Mouse (Mus musculus) gastrocnemius, postnatal 36 days (tissue): ENCODE measurements around the gene Klf13. TPM values are rescaled to one million over a fixed set of nuclear protein-coding genes. Genes with fewer than 3 reads are reported as not detected.

Experiments
- DNase-seq, 2 experiments: peaks; one replicate each; pipeline ENCODE4 v3.0.0; 2022
- intact Hi-C: fragments of 180-260 bp; cut with DNase I; formaldehyde crosslinking; loops from one replicate; pipeline ENCODE4 v1.15.1; 2025
- total RNA-seq, 2 experiments: library from RNA; stranded (reverse); gene quantifications; 2 replicates each; pipeline ENCODE4 v1.2.3; 2021

Klf13 gene
- total RNA-seq, 2 experiments from 2014 or later: 42.3 to 47.7 TPM

GRCm38 (mm10) chr7:63911383-63912233 lies 27.1 kb downstream of the Klf13 start:
- DNase-seq: peak; percentile 82 to 84
- intact Hi-C loops: no loop called here

DNA sequence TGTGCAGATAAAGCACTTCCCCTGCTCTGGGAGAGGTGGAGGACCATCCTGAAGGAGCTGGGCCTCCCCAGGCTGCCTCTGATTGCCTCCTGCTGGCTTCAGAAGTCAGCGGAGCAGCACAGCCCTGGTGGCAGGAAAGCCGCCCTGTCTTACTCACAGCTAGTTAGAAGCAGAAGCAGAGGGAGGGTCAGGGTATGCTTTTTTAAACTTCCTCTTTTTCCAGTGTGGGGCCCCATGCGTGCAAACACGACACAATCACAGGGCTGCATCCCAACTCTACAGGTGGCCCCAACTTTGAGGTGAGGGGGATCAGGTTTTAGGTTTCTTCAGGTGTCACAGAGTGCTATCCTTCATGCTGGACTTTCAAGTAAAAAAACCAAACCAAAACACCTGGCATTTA lies 27.8 kb downstream of the Klf13 start:
- no peak for DNase-seq
- intact Hi-C loops: no loop called here

- DNase-seq: no peak
- intact Hi-C loops: no loop called here
Measured at GRCm38 (mm10) chr7:63910225-63910624, 28.5 kb downstream of the Klf13 start.

- no peak for DNase-seq
- intact Hi-C loops: no loop called here
Measured at GRCm38 (mm10) chr7:63908496-63909285, 30.0 kb downstream of the Klf13 start.

GRCm38 (mm10) chr7:63907778-63908495 lies 30.8 kb downstream of the Klf13 start:
- no peak for DNase-seq
- intact Hi-C loops: no loop called here

- intact Hi-C loops: loop anchor here (2.0 kb wide), 1 partner anchor 77 kb away; no protein-coding TSS in a partner anchor
- no peak for DNase-seq
Measured at GRCm38 (mm10) chr7:63905642-63906041, 33.1 kb downstream of the Klf13 start.

- peak in 1 of 2 experiments; percentile 47 for DNase-seq
- intact Hi-C loops: loop anchor here (2.0 kb wide), 1 partner anchor 76 kb away; no protein-coding TSS in a partner anchor
Measured at GRCm38 (mm10) chr7:63905190-63905589, 33.5 kb downstream of the Klf13 start.

GRCm38 (mm10) chr7:63903635-63904380 lies 34.9 kb downstream of the Klf13 start:
- intact Hi-C loops: loop anchor here (2.0 kb wide), 1 partner anchor 75 kb away; no protein-coding TSS in a partner anchor
- DNase-seq: no peak

- intact Hi-C loops: no loop called here
Measured at GRCm38 (mm10) chr7:63902604-63903210, 36.0 kb downstream of the Klf13 start.

DNA sequence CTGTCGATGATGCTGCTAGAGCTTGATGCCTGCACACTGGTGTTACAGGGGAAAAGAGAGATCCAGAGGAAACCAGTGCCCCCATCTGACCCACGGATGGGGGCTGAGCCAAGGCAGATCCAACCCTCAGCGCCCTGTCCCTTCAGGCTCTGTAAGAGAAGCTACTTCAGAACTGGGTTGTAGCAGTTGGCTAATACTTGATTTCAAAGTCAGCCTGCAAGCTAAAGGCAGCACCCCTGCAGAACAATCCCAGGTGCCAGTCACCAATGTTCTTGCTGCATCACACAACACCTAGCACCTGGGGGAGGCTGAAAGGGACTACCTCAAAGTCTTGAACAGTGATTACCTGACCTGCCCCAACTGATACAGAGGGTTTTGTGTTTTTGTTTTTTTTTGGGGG lies 36.8 kb downstream of the Klf13 start:
- intact Hi-C loops: no loop called here
- no peak for DNase-seq

More at GRCm38 (mm10) chr7:63902604-63903210, 36.0 kb downstream of the Klf13 start:
- no peak for DNase-seq

GRCm38 (mm10) chr7:63901346-63901745 lies 37.4 kb downstream of the Klf13 start:
- no peak for DNase-seq
- intact Hi-C loops: no loop called here

DNA sequence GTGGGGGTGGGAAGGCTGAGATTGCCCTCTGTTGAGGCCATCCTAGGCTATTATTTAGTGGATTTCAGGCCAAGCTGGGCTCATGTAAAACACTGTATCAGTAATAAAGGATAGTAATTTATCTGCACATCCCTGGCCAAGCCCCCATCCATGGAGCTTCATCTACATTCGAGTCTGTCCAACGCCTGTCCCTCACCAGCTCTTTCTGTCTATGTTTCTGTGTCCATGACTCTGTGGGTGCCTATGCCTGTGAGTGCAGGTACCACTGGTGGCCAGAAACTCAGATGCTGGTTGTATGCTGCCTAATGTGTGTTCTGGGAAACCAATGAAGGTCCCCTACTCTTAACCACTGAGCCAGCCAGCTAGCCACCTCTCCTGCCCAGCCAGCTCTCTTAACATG lies 38.3 kb downstream of the Klf13 start:
- DNase-seq: no peak
- intact Hi-C loops: no loop called here

- intact Hi-C loops: loop anchor here (5.0 kb wide), 1 partner anchor 37 kb away; the partner anchor contains the start of gene Klf13
- no peak for DNase-seq
Measured at GRCm38 (mm10) chr7:63899925-63900324, 38.8 kb downstream of the Klf13 start.

- DNase-seq: no peak
- intact Hi-C loops: loop anchor here (5.0 kb wide), 1 partner anchor 39 kb away; the partner anchor contains the start of gene Klf13
Measured at GRCm38 (mm10) chr7:63898201-63898600, 40.5 kb downstream of the Klf13 start.

DNA sequence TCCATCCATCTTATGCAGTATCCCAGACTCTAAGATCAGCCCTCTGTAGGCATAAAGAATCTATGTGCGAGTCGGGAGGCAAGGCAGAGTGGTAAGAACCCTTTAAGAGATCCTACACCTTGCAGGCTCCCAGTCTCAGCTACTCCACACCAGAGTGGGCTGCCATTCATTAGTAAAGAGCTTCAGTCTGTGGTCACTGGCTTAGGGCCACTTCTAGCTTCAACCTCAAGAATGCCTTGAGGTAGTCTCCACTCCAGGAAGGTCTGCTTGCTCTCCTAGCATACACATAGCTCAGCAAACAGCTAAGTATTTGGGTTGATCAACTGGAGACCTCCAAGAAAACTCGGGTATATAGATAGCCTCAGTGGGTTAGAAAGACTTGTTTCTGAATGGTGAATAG lies 41.1 kb downstream of the Klf13 start:
- DNase-seq: no peak
- intact Hi-C loops: loop anchor here (2.0 to 5.0 kb wide), 2 partner anchors 27 to 40 kb away; partner anchors contain the start of gene Klf13

GRCm38 (mm10) chr7:63896968-63897468 lies 41.7 kb downstream of the Klf13 start:
- DNase-seq: peak; percentile 88 to 96
- intact Hi-C loops: loop anchor here (2.0 to 5.0 kb wide), 2 partner anchors 28 to 40 kb away; partner anchors contain the start of gene Klf13

DNA sequence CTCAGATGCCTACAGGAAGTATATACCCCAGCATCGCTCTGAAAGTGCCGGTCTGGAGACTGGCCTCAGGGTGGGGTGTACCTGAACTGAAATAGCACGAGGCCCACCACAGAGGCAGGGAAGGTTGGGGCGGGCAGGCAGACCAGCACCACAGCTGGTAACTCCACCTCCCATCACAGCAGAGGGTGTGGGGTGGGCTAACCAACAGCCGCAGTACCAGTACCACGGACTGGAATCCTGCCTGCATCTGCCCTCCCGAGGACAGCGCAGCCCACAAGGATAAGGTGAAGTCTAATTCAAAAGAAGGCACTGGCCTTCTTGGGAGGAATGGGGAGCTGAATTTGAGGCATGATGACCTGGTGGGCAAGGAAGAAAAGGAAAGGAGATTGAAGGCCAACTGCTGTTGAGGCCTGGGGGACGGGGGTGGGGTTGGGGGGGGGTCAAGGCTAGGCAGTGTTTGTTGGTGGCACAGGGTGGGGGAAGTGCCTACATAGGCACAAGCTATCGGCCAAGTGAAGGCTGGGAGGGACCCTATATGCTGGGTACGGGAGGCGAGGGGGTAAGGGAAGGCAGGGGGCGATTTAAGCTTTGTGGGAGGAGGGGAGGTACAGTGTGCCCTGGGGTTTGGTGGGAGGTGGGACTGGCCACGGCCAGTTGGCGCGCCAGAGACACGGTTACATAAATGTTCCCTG lies 42.3 kb downstream of the Klf13 start:
- no peak for DNase-seq
- intact Hi-C loops: loop anchor here (2.0 to 5.0 kb wide), 2 partner anchors 28 to 41 kb away; partner anchors contain the start of gene Klf13

DNA sequence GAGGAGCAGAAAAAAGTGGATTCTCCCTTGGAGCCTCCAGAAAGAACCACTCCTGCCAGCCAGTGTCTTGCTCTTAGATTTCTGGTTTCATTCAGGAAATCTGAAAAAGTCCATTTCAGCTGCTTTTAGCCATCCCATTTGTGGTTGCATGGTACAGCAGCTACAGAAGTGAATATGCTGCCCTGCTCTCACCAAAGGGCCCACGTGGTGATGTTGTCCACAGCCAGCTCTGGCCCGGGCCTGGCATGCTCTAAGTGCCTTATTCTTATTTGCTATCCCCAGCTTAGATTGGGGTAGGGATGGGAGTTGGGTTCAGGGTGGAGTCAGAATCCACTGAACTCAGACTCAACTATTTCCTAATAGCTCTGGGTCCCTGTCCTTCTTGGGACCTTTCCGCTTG lies 43.5 kb downstream of the Klf13 start:
- no peak for DNase-seq
- intact Hi-C loops: loop anchor here (5.0 kb wide), 1 partner anchor 42 kb away; the partner anchor contains the start of gene Klf13
